Mouse (Mus musculus) adrenal gland, postnatal 14 days (tissue): ENCODE measurements at regions not wholly inside any gene's neighbourhood (a gene's known extent, or its start where the extent isn't known, plus 50 kb on each side); places are given as distances from the start of the nearest gene placed in this dataset.
A peak's percentile ranks its signal among the peaks of the same experiment; 100 is the strongest.

ENCODE experiments used
- DNase-seq: peaks from one replicate; pipeline ENCODE4 v3.0.0; 2021; ENCODE audit warnings: mixed read lengths

GRCm38 (mm10) chr13:83730713-83731480 is 227.1 kb downstream of the Mef2c start:
- DNase-seq: peak; percentile 75

- no peak for DNase-seq
These were observed 227.7 kb downstream of the Mef2c start for GRCm38 (mm10) chr13:83731481-83732006.

GRCm38 (mm10) chr13:83732283-83733121 is 228.7 kb downstream of the Mef2c start:
- peak; percentile 26 for DNase-seq

- no peak for DNase-seq
These were observed 229.6 kb downstream of the Mef2c start for GRCm38 (mm10) chr13:83733231-83733990.

GRCm38 (mm10) chr13:83733991-83734610 is 230.3 kb downstream of the Mef2c start:
- no peak for DNase-seq

GRCm38 (mm10) chr13:83734656-83735055 is 230.8 kb downstream of the Mef2c start:
- no peak for DNase-seq

GRCm38 (mm10) chr13:83735101-83735500 is 231.3 kb downstream of the Mef2c start:
- no peak for DNase-seq

GRCm38 (mm10) chr13:83735631-83736475 is 232.0 kb downstream of the Mef2c start:
- no peak for DNase-seq

- no peak for DNase-seq
These were observed 233.4 kb downstream of the Mef2c start for GRCm38 (mm10) chr13:83737031-83737825.

- DNase-seq: no peak
These were observed 234.1 kb downstream of the Mef2c start for GRCm38 (mm10) chr13:83737826-83738527.

- DNase-seq: no peak
These were observed 234.7 kb downstream of the Mef2c start for GRCm38 (mm10) chr13:83738528-83738981.

GRCm38 (mm10) chr13:83739131-83739530 is 235.3 kb downstream of the Mef2c start:
- no peak for DNase-seq

- DNase-seq: no peak
These were observed 235.8 kb downstream of the Mef2c start for GRCm38 (mm10) chr13:83739541-83740061.

- DNase-seq: no peak
These were observed 236.3 kb downstream of the Mef2c start for GRCm38 (mm10) chr13:83740101-83740500.

GRCm38 (mm10) chr13:83740771-83741170 is 236.9 kb downstream of the Mef2c start:
- no peak for DNase-seq

- DNase-seq: no peak
These were observed 237.8 kb downstream of the Mef2c start for GRCm38 (mm10) chr13:83741591-83742021.

- DNase-seq: no peak
These were observed 238.3 kb downstream of the Mef2c start for GRCm38 (mm10) chr13:83742102-83742501.

GRCm38 (mm10) chr13:83742546-83742945 is 238.7 kb downstream of the Mef2c start:
- DNase-seq: no peak

GRCm38 (mm10) chr13:83743381-83743780 is 239.5 kb downstream of the Mef2c start:
- no peak for DNase-seq
